ENCODE assay signal across 21 mouse cellular contexts in the genomic region with DNA sequence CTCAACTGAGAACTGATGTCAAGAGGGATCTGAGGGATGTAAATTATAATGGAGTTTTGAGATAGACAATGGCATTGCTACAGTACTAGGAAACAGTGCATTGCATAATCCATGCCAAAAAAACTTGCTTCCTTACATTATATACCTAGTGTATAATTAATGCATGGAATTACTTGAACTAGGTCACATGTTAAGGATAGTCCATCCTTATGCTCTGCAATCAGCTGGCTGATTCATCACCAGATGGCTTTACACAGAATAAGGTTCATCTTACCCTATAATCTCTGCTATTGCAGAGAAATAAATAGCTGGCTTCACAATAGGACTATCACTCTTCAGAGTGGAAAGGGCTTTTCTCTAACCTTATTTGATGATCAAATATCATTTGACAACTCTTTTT. TPM values are rescaled to one million over a fixed set of nuclear protein-coding genes. Genes with fewer than 3 reads are reported as not detected.
DNase-seq lines count a peak whose midpoint lies in the region; TF ChIP-seq lines count a peak whose summit lies in the region.
"Had no signal": no experiment of that assay in that cellular context is flagged by ENCODE, and none has a peak within 500 bp of the region (broad histone marks: within the 10 kb centered on the region; RNA-seq: fewer than 3 reads in every experiment).

No protein-coding gene starts in this region.

- no peaks in the 10 kb centered on the region for H3K9me3 ChIP-seq in MEL (replicated peaks; ENCODE audit: insufficient read depth, low read length)
- H3K9me3 ChIP-seq: embryonic facial prominence, embryonic 10.5 days; embryonic facial prominence, embryonic 12.5 days; forebrain, embryonic 13.5 days; forebrain, embryonic 15.5 days; G1E had no signal

- no peak for TF ChIP-seq RAD21 in MEL (IDR thresholded peaks at IDR 0.05; ENCODE audit: low read depth, low read length)

- no peak for TF ChIP-seq POLR2A in MEL (IDR thresholded peaks at IDR 0.05; ENCODE audit: control insufficient read depth in 1 of 2, insufficient read depth in 1 of 2, low read depth in 1 of 2, low read length in 2 of 2, poor library complexity in 1 of 2)

- DNase-seq in left cerebral cortex, adult 2 months (ENCODE audit: extremely low spot score in 1 of 2, low spot score in 2 of 2): no peak
- no peak for DNase-seq in left cerebral cortex, adult 9 months (ENCODE audit: low spot score in 2 of 2)
- DNase-seq in MEL (ENCODE audit: low read depth, low spot score): no peak
- peak; percentile 78 for DNase-seq in brain, adult 2 months (ENCODE audit: low read depth, low spot score)
- no peak for DNase-seq in cerebellum, postnatal 10 days
- no peak for DNase-seq in Muller cell, postnatal 12 days (ENCODE audit: inconsistent ontology term)
- no peak for DNase-seq in cerebellum, adult 9-10 months
- DNase-seq: adrenal gland, adult 2 months; adrenal gland, postnatal 10 days; adrenal gland, postnatal 25 days; cerebellum, adult 11-12 months; cerebellum, adult 9-11 months; cerebellum, postnatal 25 days; forebrain, postnatal 0 days had no signal

- peaks cover 6 to 10% of the 10 kb centered on the region in 2 experiments for H3K4me1 ChIP-seq in MEL (ENCODE audit: control insufficient read depth in 1 of 2, insufficient read depth in 2 of 2, low read length in 2 of 2)

- TF ChIP-seq CTCF in left cerebral cortex, adult 2 months (IDR thresholded peaks at IDR 0.05): no peak
- no peak for TF ChIP-seq CTCF in MEL (IDR thresholded peaks at IDR 0.05 in 2 of 3, conservative IDR thresholded peaks at IDR 0.05 in 1 of 3; ENCODE audit: control insufficient read depth in 1 of 3, insufficient read depth in 1 of 3, low read depth in 2 of 3, low read length in 3 of 3, poor library complexity in 1 of 3, severe bottlenecking in 1 of 3)

- H3K9ac ChIP-seq in MEL (ENCODE audit: control insufficient read depth, low read depth, low read length, poor library complexity, severe bottlenecking): no peak overlapping the region
- H3K9ac ChIP-seq: embryonic facial prominence, embryonic 12.5 days; forebrain, embryonic 13.5 days; forebrain, embryonic 15.5 days; forebrain, postnatal 0 days had no signal

- peaks cover 14% of the 10 kb centered on the region; the same call in 1 of the 2 replicates for H3K79me2 ChIP-seq in MEL (ENCODE audit: control insufficient read depth, insufficient read depth, low read length, poor library complexity)
- peaks cover 97% of the 10 kb centered on the region for H3K79me2 ChIP-seq in macrophage (ENCODE audit: inconsistent target)

- no peak for TF ChIP-seq EP300 in MEL (IDR thresholded peaks at IDR 0.05; ENCODE audit: low read depth in 1 of 2, low read length in 2 of 2)

- H3K4me3 ChIP-seq in left cerebral cortex, adult 2 months: no peak overlapping the region
- H3K4me3 ChIP-seq in MEL (ENCODE audit: control insufficient read depth in 1 of 2, insufficient read depth in 1 of 2, low read depth in 2 of 2, low read length in 2 of 2) (no peak overlapping the region), macrophage (ENCODE audit: inconsistent target) (no peak overlapping the region)
- H3K4me3 ChIP-seq: embryonic facial prominence, embryonic 10.5 days; embryonic facial prominence, embryonic 12.5 days; forebrain, embryonic 13.5 days; forebrain, embryonic 15.5 days had no signal

- H3K36me3 ChIP-seq in MEL (ENCODE audit: control insufficient read depth in 1 of 2, insufficient read depth in 2 of 2, low read length in 2 of 2) (peaks cover 0 to 15% of the 10 kb centered on the region in 2 experiments; a peak in 2 of 4 replicates), macrophage (ENCODE audit: inconsistent target) (no peaks in the 10 kb centered on the region)
- H3K36me3 ChIP-seq: embryonic facial prominence, embryonic 12.5 days; forebrain, embryonic 15.5 days had no signal

- no peaks in the 10 kb centered on the region for H3K27me3 ChIP-seq in MEL (ENCODE audit: control insufficient read depth in 1 of 2, insufficient read depth in 2 of 2, low read length in 2 of 2)
- H3K27me3 ChIP-seq: CH12.LX; embryonic facial prominence, embryonic 12.5 days; forebrain, embryonic 13.5 days; forebrain, embryonic 15.5 days had no signal

- intact Hi-C loops in left cerebral cortex, adult 2 months (cut with DNase I): no loop called here

- H3K27ac ChIP-seq in left cerebral cortex, adult 2 months: peak overlapping the region; percentile 7; the same call in 1 of the 2 replicates
- H3K27ac ChIP-seq in MEL (ENCODE audit: control insufficient read depth, low read depth, low read length) (no peak overlapping the region), macrophage (peak overlapping the region; percentile 28; the same call in 1 of the 2 replicates)
- H3K27ac ChIP-seq: embryonic facial prominence, embryonic 10.5 days; embryonic facial prominence, embryonic 12.5 days; forebrain, embryonic 13.5 days; forebrain, embryonic 15.5 days had no signal

TF ChIP-seq in MEL, 35 proteins besides CTCF, POLR2A, EP300 and RAD21:
- TF ChIP-seq USF1 (IDR thresholded peaks at IDR 0.05; ENCODE audit: low read depth, low read length) (no peak), ZNF384 (IDR thresholded peaks at IDR 0.05; ENCODE audit: low read depth, low read length) (0 out of 2 replicates have a peak, but pooled peaks have one; percentile 60)

RNA-seq across cellular contexts. Expression of gene Cep170, which starts 15.2 kb away (rescaled TPM):
- total RNA-seq in left cerebral cortex, adult 2 months (2021): 10 to 100 TPM; 92.1 to 95.3 TPM
- 9.2 and 10.8 TPM in 2 replicates for total RNA-seq in MEL (2012; rRNA removed)
- polyA plus RNA-seq in MEL (2012; ENCODE audit: insufficient read depth in 1 of 2, insufficient read length in 2 of 2, low read depth in 1 of 2, low replicate concordance in 2 of 2, missing spikeins in 1 of 2) (100 to 1,000 TPM in 1 of 2 experiments, 10 to 100 TPM in 1; 13.9 to 423 TPM), macrophage (2018) (31.7 to 45.2 TPM (median 34.6 TPM) in 3 replicates)
- total RNA-seq in macrophage (2018; cell fraction: chromatin; rRNA removed): 100 to 1,000 TPM in 21 of 26 experiments, 10 to 100 TPM in 5; 50.2 to 314 (median 236) TPM
- 10 to 100 TPM; 26.3 to 74.1 (median 57.0) TPM for total RNA-seq in macrophage (2018; cell fraction: cytosol; rRNA removed)
- 100 to 1,000 TPM in 22 of 26 experiments, 10 to 100 TPM in 4; 47.9 to 313 (median 152) TPM for total RNA-seq in macrophage (2018; cell fraction: nucleus; rRNA removed)

RNA-seq across cellular contexts. Expression of gene Sdccag8, which starts 15.8 kb away (rescaled TPM):
- 10 to 100 TPM; 17.6 TPM for total RNA-seq in left cerebral cortex, adult 2 months (2021)
- 4.6 and 4.9 TPM in 2 replicates for total RNA-seq in MEL (2012; rRNA removed)
- polyA plus RNA-seq in MEL (2012; ENCODE audit: insufficient read depth in 1 of 2, insufficient read length in 2 of 2, low read depth in 1 of 2, low replicate concordance in 2 of 2, missing spikeins in 1 of 2): 1 to 10 TPM in 1 of 2 experiments, not detected in 1; 7.8 TPM
- total RNA-seq in macrophage (2018; cell fraction: chromatin; rRNA removed): 100 to 1,000 TPM in 20 of 26 experiments, 10 to 100 TPM in 6; 19.6 to 230 (median 169) TPM
- 10 to 100 TPM; 12.2 to 27.5 (median 20.8) TPM for total RNA-seq in macrophage (2018; cell fraction: cytosol; rRNA removed)
- 100 to 1,000 TPM in 2 of 26 experiments, 10 to 100 TPM in 24; 12.3 to 130 (median 61.5) TPM for total RNA-seq in macrophage (2018; cell fraction: nucleus; rRNA removed)
- 13.2 to 28.0 TPM (median 16.9 TPM) in 3 replicates for polyA plus RNA-seq in macrophage (2018)
